Mouse (Mus musculus): Measurements from ENCODE around the gene Satb2.
A peak's percentile ranks its signal among the peaks of the same experiment; 100 is the strongest.

GRCm38 (mm10) chr1:56977201-56978100 lies 999 bp downstream of the Satb2 start:
- TF ChIP-seq CTCF (IDR thresholded peaks at IDR 0.05; ENCODE audit: control insufficient read depth, insufficient read depth, low read length) (peak; percentile 58; the same call in 1 of the 2 replicates), POLR2A (IDR thresholded peaks at IDR 0.05; ENCODE audit: borderline replicate concordance, control insufficient read depth, low read depth, low read length) (no peak)
